Mouse (Mus musculus) erythroblast, embryonic 14.5 days (primary cell): Measurements from ENCODE around the gene Btbd9. TPM values are rescaled to one million over a fixed set of nuclear protein-coding genes. Genes with fewer than 3 reads are reported as not detected.

Experiments used
- H3K27me3 ChIP-seq: 2 replicates; pipeline ENCODE4 v1.6.1; 2012; ENCODE audit warnings: inconsistent platforms; ENCODE audit not compliant: control insufficient read depth
- H3K36me3 ChIP-seq: 2 replicates; pipeline ENCODE4 v1.6.1; 2012; ENCODE audit warnings: mild to moderate bottlenecking, inconsistent platforms; ENCODE audit not compliant: control insufficient read depth
- H3K4me1 ChIP-seq: 2 replicates; pipeline ENCODE4 v1.6.1; 2012; ENCODE audit warnings: inconsistent platforms; ENCODE audit not compliant: control insufficient read depth
- H3K4me3 ChIP-seq: replicated peaks from 2 replicates; pipeline ENCODE3; 2012; ENCODE audit warnings: moderate library complexity, mild to moderate bottlenecking, inconsistent platforms
- H3K9me3 ChIP-seq: 2 replicates; pipeline ENCODE4 v1.6.1; 2012; ENCODE audit warnings: low read length, inconsistent platforms, mixed read lengths; ENCODE audit not compliant: control insufficient read depth
- GATA1 ChIP-seq: IDR thresholded peaks from 2 replicates; pipeline ENCODE4 v1.6.1; 2012; ENCODE audit warnings: low read length, inconsistent platforms, mixed read lengths
- TAL1 ChIP-seq: IDR thresholded peaks from 3 replicates; pipeline ENCODE4 v1.6.1; 2012; ENCODE audit warnings: low read length, inconsistent platforms, mixed read lengths
- polyA plus RNA-seq: library from polyadenylated mRNA; stranded (reverse); fragments of >175 nt; gene quantifications from 2 replicates; pipeline ENCODE4 v1.2.3, GENCODE M21; 2012

Btbd9 gene
- polyA plus RNA-seq, 1 experiment, result 0.26 TPM

DNA sequence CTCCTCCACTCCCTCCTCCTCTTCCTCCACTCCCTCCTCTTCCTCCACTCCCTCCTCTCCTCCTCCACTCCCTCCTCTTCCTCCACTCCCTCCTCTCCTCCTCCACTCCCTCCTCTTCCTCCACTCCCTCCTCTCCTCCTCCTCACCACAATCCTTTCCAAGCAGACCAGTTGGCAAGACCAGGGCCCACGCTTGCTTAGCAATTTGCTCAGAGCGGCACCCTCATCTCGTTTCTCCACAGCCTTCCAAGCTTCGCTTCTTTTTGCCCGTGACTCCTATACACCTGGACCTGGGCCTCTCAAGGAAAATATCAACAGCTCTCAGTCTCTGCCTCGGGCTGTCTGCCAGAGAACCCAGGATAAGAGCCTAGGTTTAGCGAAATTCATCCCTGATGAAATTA lies 104.8 kb downstream of the Btbd9 start:
- Histone ChIP-seq H3K4me3 (no peak overlapping the region), H3K9me3 (no peaks in the 10 kb centered on the region), H3K36me3 (no peaks in the 10 kb centered on the region), H3K27me3 (no peaks in the 10 kb centered on the region), H3K4me1 (no peaks in the 10 kb centered on the region)
- no peak for TF ChIP-seq TAL1
- TF ChIP-seq GATA1, result no peak

DNA sequence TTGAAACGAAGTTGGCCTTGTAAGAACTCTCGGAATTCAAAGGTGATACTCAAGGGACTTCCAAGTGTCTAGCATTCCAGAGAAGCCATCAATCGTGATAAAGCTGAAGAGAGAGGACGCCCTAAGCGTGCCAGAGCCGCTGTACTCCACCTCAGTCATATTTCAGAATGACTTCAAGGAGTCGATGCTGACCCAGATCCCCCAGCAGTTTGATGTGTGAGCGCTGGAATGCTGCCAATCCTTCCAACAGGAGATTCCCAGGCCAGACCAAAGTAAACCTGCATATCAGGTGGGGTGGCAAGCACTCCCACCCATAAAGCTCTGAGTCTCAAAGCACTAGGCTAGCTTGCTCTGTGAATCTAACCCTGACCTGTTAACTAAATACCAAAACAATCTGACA lies 105.5 kb downstream of the Btbd9 start:
- Histone ChIP-seq H3K36me3 (no peaks in the 10 kb centered on the region), H3K4me1 (no peaks in the 10 kb centered on the region), H3K27me3 (no peaks in the 10 kb centered on the region), H3K9me3 (no peaks in the 10 kb centered on the region), H3K4me3 (no peak overlapping the region)
- TF ChIP-seq TAL1, result no peak
- no peak for TF ChIP-seq GATA1

DNA sequence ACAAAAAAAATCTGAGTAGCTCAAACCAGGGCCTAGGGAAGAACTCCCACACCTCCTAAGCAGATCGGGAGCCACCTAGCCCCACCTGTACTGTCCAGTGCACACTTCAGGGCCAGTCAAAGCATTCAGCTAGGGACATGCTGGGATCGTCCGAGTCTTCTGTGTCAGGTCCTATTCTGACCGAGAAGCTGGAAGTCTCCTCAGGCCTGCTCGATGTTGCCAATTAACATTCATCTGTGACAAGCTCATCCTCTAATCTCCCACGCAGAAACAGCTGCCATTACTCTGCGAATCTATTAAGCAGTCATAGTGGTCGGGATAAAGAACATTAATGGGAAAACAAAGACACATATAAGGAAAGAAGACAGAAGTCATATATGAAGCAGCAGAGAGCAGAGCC lies 106.0 kb downstream of the Btbd9 start:
- TF ChIP-seq TAL1, result no peak
- no peak for TF ChIP-seq GATA1
- no peak overlapping the region for H3K4me3 ChIP-seq
- H3K27me3 ChIP-seq, result no peaks in the 10 kb centered on the region
- no peaks in the 10 kb centered on the region for H3K4me1 ChIP-seq
- H3K36me3 ChIP-seq, result no peaks in the 10 kb centered on the region
- H3K9me3 ChIP-seq, result no peaks in the 10 kb centered on the region

DNA sequence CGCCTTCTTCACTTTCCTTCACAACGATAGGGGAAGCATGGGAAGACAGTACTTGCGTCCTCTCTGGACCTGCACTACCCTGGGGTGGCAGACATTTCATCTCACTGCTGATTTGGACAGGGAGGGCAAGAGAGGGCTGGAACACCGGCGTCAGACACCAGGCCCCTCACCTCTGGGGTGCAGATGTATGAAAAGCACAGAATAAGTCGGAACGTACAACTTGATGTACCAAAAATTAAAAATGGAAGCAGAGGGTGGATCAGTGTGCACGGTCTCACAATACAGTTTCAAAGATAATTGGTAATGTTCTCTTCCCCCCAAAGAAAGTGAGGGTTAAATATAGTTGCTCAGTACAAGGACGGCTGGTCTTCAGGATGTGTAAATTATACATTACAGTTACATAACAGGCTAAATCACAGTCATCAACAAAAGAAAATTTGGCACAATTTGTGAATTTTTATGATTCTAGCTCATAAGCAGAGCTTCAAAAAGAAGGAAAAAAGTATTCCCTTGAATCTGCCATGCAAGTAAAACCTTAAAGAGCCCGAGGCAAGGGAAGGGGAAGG lies 106.7 kb downstream of the Btbd9 start:
- TF ChIP-seq GATA1 (no peak), TAL1 (no peak)
- Histone ChIP-seq H3K9me3 (no peaks in the 10 kb centered on the region), H3K36me3 (no peaks in the 10 kb centered on the region), H3K4me1 (no peaks in the 10 kb centered on the region), H3K27me3 (no peaks in the 10 kb centered on the region), H3K4me3 (no peak overlapping the region)

DNA sequence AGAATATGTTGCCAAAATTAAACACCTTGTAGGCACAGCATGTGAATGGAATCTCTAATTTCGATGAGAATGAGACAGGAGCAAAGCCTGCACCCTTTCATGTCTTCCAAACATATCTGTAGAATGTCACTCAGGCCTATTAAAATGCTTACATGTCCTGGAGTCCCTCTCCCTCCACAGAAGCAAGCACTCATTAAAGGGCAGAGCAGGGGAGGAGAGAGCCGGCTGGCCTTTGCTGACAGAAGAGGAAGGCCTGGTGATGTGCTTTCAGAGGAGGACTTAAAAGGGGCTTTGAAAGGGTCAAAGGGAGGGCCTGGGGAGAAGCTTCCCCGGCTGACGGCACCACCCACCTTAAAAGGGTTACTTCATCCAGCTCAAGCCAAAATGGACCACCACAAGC lies 107.9 kb downstream of the Btbd9 start:
- Histone ChIP-seq H3K9me3 (no peaks in the 10 kb centered on the region), H3K36me3 (no peaks in the 10 kb centered on the region), H3K4me3 (no peak overlapping the region), H3K4me1 (no peaks in the 10 kb centered on the region), H3K27me3 (no peaks in the 10 kb centered on the region)
- TF ChIP-seq TAL1 (no peak), GATA1 (no peak)

DNA sequence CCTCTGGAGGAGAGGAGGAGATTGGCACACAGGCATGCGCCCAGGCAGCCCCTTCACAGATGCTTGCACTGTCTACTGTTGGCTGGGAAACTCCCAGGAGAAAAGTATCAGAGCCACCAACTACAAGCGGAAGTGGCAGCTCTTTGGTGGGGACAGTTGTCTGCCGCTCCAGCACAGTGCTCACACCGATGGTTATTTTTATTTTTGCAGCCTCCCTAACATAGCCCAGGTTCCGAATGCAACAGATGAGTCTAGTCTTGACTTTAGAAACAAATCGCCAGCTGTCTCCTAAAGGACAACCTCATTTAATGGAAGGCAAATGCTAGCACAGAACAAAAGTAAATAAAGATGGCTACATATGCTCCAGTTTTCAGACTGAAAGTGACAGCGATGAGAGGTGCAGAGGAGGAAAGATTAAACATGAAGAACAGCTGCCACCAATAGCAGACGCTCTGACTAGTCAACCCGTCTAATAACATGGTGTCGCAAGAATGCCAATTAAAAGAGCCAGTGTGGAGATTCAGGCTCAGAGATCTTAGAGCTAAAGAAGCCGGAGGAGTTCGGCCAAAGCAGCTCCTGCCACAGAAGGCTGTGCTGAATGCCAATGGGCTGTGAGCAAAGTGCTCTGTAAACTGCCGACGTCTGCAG lies 108.6 kb downstream of the Btbd9 start:
- H3K4me1 ChIP-seq, result no peaks in the 10 kb centered on the region
- no peaks in the 10 kb centered on the region for H3K36me3 ChIP-seq
- H3K4me3 ChIP-seq, result no peak overlapping the region
- no peak for TF ChIP-seq TAL1
- no peak for TF ChIP-seq GATA1
- H3K9me3 ChIP-seq, result no peaks in the 10 kb centered on the region
- no peaks in the 10 kb centered on the region for H3K27me3 ChIP-seq

DNA sequence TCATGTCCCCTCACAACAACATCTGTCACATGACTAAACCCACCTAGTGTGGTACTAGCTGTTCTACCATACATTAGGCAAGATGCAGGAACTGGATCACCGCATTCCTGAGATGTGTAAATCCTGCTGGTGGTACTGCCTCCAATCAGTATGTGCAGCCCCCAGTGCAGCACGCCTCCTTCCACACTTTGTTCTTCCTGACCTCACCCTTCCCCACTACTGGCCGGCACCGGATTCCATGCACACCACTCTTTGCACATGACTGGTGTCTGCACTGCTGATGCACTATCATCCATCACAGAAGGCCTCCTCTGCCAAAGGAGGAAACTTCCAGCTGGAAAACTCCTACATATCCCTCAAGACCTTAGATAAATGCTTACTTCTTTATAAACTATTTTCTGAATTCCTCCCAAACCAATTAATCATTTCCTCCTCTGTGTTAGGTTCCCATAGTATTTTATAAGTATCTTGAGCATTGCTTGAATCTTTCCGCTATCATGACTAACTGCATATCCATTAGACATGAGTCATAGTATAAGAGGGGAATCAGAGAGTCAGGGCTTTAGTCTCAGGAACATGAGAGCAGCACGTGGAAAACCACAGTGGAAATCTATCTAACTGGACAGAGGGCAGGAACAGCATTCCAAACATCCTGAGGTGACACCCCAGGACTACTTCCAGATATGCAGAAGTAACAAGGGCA lies 111.1 kb downstream of the Btbd9 start:
- no peak overlapping the region for H3K4me3 ChIP-seq
- TF ChIP-seq TAL1, result no peak
- no peaks in the 10 kb centered on the region for H3K36me3 ChIP-seq
- H3K4me1 ChIP-seq, result no peaks in the 10 kb centered on the region
- H3K9me3 ChIP-seq, result no peaks in the 10 kb centered on the region
- H3K27me3 ChIP-seq, result no peaks in the 10 kb centered on the region

DNA sequence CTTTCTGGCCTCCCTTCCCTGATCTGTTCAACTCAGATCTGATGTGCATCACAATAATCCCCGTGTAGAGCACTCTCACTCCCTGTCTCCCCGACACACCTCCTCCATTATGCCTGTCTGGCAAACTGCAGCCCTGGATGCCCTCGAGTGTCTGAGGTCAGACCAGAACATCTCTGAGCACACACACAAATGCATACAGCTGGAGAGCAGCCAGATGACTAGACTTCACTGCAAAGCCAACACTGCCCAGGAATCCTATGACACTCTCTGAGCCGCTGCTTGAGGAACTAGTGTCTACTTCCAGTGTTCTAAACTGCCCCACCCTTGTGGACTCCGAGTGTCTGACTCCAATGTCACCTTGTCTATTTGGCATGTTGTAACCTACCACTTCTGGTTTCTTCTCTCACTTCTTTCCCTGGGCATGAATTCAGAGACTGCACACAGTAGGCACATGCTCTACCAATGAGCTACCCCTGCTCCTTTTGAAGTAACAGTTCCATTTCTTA lies 112.0 kb downstream of the Btbd9 start:
- H3K4me1 ChIP-seq, result no peaks in the 10 kb centered on the region
- TF ChIP-seq GATA1 (no peak), TAL1 (no peak)

DNA sequence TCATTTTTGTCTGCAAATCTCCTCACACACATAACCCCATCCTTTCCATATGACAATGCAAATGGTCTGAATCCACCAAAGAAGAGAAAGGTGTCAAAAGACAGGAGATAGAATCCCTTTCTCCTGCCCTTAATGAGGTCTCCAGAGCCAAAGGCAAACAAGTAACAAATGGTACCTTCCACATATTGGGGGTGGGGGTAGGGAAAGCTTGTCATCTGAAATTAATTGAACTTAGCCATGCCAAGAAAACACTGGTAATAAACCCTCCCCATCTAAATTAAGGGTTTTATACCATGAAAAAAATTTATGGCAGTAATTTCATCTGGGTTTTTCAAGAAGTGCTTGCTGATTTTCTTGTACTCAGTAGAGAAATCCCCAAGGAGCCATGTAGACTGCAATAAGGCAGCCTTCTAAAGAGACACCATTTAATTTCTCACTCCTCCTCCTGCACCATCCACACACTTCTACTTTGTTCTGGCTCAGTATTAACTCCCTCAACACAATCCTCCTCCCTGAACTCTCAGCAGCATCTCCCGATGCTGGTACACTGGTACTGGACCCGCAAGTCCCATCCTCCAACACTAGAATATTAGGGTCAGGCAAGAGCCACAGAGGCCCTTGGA lies 115.5 kb downstream of the Btbd9 start:
- H3K4me1 ChIP-seq, result no peaks in the 10 kb centered on the region
- no peaks in the 10 kb centered on the region for H3K9me3 ChIP-seq
- H3K4me3 ChIP-seq, result no peak overlapping the region
- H3K27me3 ChIP-seq, result no peaks in the 10 kb centered on the region
- TF ChIP-seq TAL1 (no peak), GATA1 (no peak)
- H3K36me3 ChIP-seq, result no peaks in the 10 kb centered on the region

More for the DNA sequence above, 112.0 kb downstream of the Btbd9 start:
- no peaks in the 10 kb centered on the region for H3K36me3 ChIP-seq
- no peaks in the 10 kb centered on the region for H3K9me3 ChIP-seq
- no peak overlapping the region for H3K4me3 ChIP-seq
- H3K27me3 ChIP-seq, result no peaks in the 10 kb centered on the region
